Mouse (Mus musculus): Measurements from ENCODE around the gene Ccdc60.

Ccdc60 gene

GRCm38 (mm10) chr5:116082241-116082900, 206.4 kb downstream of the Ccdc60 start:
- no peak for DNase-seq (ENCODE audit: low read depth, low spot score)
- Histone ChIP-seq H3K36me3 (ENCODE audit: control insufficient read depth, insufficient read depth, low read length, poor library complexity, severe bottlenecking) (no peaks in the 10 kb centered on the region), H3K27me3 (ENCODE audit: control insufficient read depth, insufficient read depth, low read length, poor library complexity, severe bottlenecking) (no peaks in the 10 kb centered on the region)

DNA sequence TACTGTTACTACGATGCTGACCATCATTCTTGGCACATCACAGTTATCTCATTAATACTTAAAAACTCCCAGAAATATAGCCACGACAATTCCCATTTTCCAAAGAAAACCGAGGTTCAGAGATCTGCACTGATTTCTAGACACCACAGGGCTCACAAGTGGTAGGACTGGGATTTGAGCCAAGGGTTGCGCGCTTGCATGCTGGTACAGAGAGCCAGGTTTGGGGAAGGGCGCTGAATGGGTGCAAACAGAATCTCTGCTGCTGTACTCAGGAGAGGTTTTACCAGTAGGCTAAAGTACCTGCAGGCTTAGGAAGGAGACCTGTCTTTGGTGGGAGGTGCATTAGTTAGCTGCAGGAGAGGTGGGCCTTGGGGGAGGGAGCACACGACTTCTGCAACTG, 207.2 kb downstream of the Ccdc60 start:
- Histone ChIP-seq H3K27me3 (ENCODE audit: control insufficient read depth, insufficient read depth, low read length, poor library complexity, severe bottlenecking) (no peaks in the 10 kb centered on the region), H3K36me3 (ENCODE audit: control insufficient read depth, insufficient read depth, low read length, poor library complexity, severe bottlenecking) (no peaks in the 10 kb centered on the region)
- no peak for DNase-seq (ENCODE audit: low read depth, low spot score)

GRCm38 (mm10) chr5:116080736-116081135, 208.0 kb downstream of the Ccdc60 start:
- Histone ChIP-seq H3K36me3 (ENCODE audit: control insufficient read depth, insufficient read depth, low read length, poor library complexity, severe bottlenecking) (no peaks in the 10 kb centered on the region), H3K27me3 (ENCODE audit: control insufficient read depth, insufficient read depth, low read length, poor library complexity, severe bottlenecking) (no peaks in the 10 kb centered on the region)
- DNase-seq (ENCODE audit: low read depth, low spot score), result no peak
